Mouse (Mus musculus): ENCODE data around the gene Eif2b1. TPM values are rescaled to one million over a fixed set of nuclear protein-coding genes. Genes with fewer than 3 reads are reported as not detected.

Eif2b1 gene
- total RNA-seq, 2 experiments from 2014 or later, result 43.0 to 43.4 TPM

Other genes starting within 250 kb of the Eif2b1 start
- 10 to 100 TPM; 95.4 to 99.6 TPM for gene Cdk2ap1, start 216.0 kb downstream of the Eif2b1 start, total RNA-seq (2021)
- gene Sbno1, start 153.1 kb downstream of the Eif2b1 start, total RNA-seq (2021), result 100 to 1,000 TPM; 133 to 135 TPM
- gene Kmt5a, start 139.2 kb downstream of the Eif2b1 start, total RNA-seq (2021), result 10 to 100 TPM; 48.1 to 60.6 TPM
- 10 to 100 TPM; 23.1 to 24.1 TPM for gene Rilpl2, start 100.8 kb downstream of the Eif2b1 start, total RNA-seq (2021)
- gene Snrnp35, start 96.0 kb downstream of the Eif2b1 start, total RNA-seq (2021), result 10 to 100 TPM; 19.7 to 22.3 TPM
- gene Rilpl1, start 47.7 kb downstream of the Eif2b1 start, total RNA-seq (2021), result 10 to 100 TPM; 41.6 TPM
- gene Tmed2, start 38.4 kb downstream of the Eif2b1 start, total RNA-seq (2021), result 100 to 1,000 TPM in 1 of 2 experiments, 10 to 100 TPM in 1; 98.4 to 100 TPM
- 10 to 100 TPM; 22.8 to 25.5 TPM for gene Ddx55, start 26.3 kb downstream of the Eif2b1 start, total RNA-seq (2021)
- 10 to 100 TPM; 28.5 to 33.2 TPM for gene Gtf2h3, start within 50 bp of the Eif2b1 start, total RNA-seq (2021)
- gene Atp6v0a2, start 49.4 kb upstream of the Eif2b1 start, total RNA-seq (2021), result 10 to 100 TPM; 59.3 to 59.9 TPM
- under 1 TPM; 0.60 to 0.97 TPM for gene Dnah10, start 146.0 kb upstream of the Eif2b1 start, total RNA-seq (2021)